Mouse (Mus musculus): ENCODE results near the gene Pcyt2. TPM values are rescaled to one million over a fixed set of nuclear protein-coding genes. Genes with fewer than 3 reads are reported as not detected.

Gene Pcyt2
- total and polyA plus RNA-seq, 2 experiments from 2014 or later: 125 to 142 TPM

DNA sequence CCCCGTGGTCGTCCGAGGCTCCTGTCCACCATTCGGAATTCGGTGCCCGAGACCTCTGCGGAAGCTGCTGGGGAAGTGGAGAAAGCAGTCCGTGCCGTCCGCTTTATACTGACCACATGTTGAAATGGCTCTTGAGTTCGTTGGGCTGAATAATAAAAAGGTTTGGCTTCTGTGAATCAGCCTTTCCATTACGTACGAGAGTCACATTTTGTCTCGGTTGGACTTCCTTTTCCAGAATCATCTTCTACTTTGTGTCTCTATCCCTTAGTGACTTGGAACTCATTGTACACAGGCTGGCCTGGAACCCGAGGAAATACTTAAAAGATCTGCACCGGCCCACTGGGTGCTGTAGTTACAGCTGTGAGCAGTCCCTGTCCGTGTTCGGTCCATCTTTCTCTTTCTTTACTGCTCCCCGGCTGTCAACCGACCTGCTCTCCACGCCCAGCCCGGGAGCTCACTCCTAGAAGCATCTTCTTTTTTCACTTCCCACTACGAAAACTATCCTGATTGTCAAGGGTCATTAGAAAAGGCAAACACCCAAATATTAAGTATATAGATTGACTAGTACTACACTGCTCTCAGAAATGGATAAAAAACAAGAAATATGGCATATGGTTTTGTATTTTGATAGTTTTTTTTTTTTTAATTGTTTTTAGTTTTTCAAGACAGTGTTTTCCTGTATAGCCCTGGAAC is 44.0 kb downstream of the Pcyt2 start:
- Histone ChIP-seq H3K27me3 (ENCODE audit: insufficient read depth, low read length) (no peaks in the 10 kb centered on the region), H3K36me3 (ENCODE audit: insufficient read depth, low read length) (peaks cover 31% of the 10 kb centered on the region), H3K9ac (replicated peaks; ENCODE audit: low read length) (peak overlapping the region; percentile 77), H3K9me3 (ENCODE audit: low read length) (no peaks in the 10 kb centered on the region), H3K4me1 (ENCODE audit: insufficient read depth, low read length) (peaks cover 13% of the 10 kb centered on the region), H3K4me3 (ENCODE audit: low read length) (peak overlapping the region; percentile 93), H3K27ac (peak overlapping the region; percentile 90), H3K4me2 (ENCODE audit: low read depth, low read length) (peak overlapping the region; percentile 90)
- TF ChIP-seq CTCF (IDR thresholded peaks at IDR 0.05; ENCODE audit: low read depth): no peak
- ATAC-seq: peak; percentile 4; the same call in 1 of the 2 replicates
- WGBS: under 1% methylated on average over 23 of the region's 23 CpGs
- DNase-seq (ENCODE audit: low spot score): no peak

DNA sequence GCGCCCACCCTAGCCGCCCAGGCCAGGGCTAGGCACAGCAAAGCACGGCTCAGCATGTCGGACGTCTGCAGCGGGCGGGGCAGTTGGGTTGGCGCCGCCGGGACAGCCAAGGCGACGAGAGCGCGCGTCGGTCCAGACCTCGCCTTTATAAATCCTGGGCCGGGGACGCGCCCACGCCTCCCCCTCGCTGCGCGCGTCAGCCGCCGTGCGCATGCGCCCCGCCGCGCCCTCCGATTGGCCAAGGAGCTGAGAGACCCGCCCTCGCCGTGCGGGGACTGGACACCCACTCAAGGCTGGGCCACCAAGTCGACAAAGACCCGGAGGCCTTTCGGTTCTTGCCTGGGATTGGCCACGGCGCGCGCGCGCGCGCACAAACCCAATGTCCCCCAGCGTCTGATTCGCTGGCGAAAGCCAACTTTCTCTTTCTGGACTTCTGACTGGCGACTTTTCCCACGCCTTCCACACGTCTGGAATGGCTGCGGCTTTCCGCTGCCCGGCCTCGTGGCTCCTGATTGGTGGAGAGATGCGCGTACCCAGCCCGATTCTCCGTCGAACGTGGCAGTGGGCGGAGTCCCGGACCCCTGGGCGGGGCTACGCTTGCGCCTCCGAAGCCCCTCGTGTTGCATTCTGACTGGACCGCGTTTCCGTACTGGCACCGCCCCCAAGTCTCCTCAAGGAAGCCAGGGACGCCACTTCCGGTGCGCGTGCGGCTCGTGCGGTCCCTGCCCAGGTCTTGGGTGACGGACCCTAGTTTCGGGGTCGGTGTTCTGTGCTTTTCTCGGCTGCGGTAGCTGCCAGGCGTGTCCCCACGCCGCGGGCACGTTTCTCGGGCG is 44.8 kb downstream of the Pcyt2 start, which contains the start of gene P4hb:
Gene P4hb, minus strand, starts transcription at position 502 of the 833 bp plus-strand sequence.
- ATAC-seq (peak; percentile 98), DNase-seq (ENCODE audit: low spot score) (peak; percentile 100)
- Histone ChIP-seq H3K27ac (peak within 1 kb of the TSS; percentile 90), H3K4me3 (ENCODE audit: low read length) (peak within 1 kb of the TSS; percentile 93), H3K4me2 (ENCODE audit: low read depth, low read length) (peak within 1 kb of the TSS; percentile 90), H3K27me3 (ENCODE audit: insufficient read depth, low read length) (no peaks in the 10 kb centered on the region), H3K9me3 (ENCODE audit: low read length) (no peaks in the 10 kb centered on the region), H3K9ac (replicated peaks; ENCODE audit: low read length) (peak within 1 kb of the TSS; percentile 77), H3K4me1 (ENCODE audit: insufficient read depth, low read length) (peaks cover 13% of the 10 kb centered on the region), H3K36me3 (ENCODE audit: insufficient read depth, low read length) (peaks cover 31% of the 10 kb centered on the region)
- WGBS: 2% methylated on average over 93 of the region's 94 CpGs
- TF ChIP-seq CTCF (IDR thresholded peaks at IDR 0.05; ENCODE audit: low read depth): no peak

DNA sequence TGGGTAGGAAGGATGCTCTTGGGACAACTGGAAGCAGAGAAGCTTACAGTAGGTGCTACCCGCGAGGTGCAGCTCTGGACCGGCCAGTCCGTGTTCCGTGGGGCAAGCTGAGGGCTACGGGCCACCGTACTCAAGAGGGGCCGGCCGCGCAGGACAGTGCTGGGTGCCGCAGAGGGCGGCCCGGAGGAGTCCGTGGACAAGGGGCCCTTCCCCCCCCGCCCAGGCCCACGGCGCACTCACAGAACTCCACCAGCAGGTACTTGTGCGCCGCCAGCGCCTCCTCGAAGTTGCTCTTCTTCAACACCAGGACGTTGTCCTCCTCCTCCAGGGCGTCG is 45.4 kb downstream of the Pcyt2 start:
- Histone ChIP-seq H3K27ac (peak overlapping the region; percentile 80), H3K9me3 (ENCODE audit: low read length) (no peaks in the 10 kb centered on the region), H3K36me3 (ENCODE audit: insufficient read depth, low read length) (peaks cover 31% of the 10 kb centered on the region; the same call in 1 of the 2 replicates), H3K4me1 (ENCODE audit: insufficient read depth, low read length) (peaks cover 13% of the 10 kb centered on the region), H3K4me2 (ENCODE audit: low read depth, low read length) (peak overlapping the region; percentile 86), H3K9ac (replicated peaks; ENCODE audit: low read length) (peak overlapping the region; percentile 67), H3K4me3 (ENCODE audit: low read length) (peak overlapping the region; percentile 93), H3K27me3 (ENCODE audit: insufficient read depth, low read length) (no peaks in the 10 kb centered on the region)
- ATAC-seq: peak; percentile 14
- 1% methylated on average over 23 of the region's 24 CpGs for WGBS
- no peak for DNase-seq (ENCODE audit: low spot score)
- TF ChIP-seq CTCF (IDR thresholded peaks at IDR 0.05; ENCODE audit: low read depth): peak; percentile 21; the same call in 1 of the 2 replicates

DNA sequence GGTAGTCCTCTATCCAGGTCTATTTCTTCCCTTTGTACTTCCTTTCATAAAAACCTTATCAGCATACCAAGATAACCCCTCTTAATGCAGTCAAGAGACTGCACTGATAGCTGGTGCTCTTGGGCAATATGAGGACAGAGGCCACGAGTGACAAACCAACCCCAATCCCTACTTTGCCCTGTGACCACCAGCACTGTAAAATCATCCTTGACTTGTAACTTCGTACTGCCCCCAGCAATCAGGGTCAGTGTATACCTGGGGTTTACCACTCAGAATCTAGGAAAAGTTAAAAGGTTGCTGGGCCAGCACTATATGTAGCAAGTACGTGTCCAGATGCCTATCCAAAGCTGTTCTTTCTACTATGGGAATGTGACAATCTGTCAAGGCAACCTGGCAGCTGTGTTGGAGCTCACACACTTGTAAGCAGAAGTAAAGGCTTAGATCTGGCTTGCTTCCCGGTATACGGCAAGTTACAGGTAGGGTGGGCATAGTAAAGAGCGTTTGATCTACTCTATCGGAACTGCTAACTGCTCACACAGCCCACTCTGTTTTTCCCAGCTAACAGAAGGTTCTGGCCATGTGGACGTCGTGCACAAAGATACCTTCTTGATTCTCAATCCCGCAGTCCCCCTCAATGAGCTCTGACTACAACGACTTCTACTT is 45.9 kb downstream of the Pcyt2 start:
- Histone ChIP-seq H3K27ac (peak overlapping the region; percentile 80), H3K9me3 (ENCODE audit: low read length) (no peaks in the 10 kb centered on the region), H3K4me3 (ENCODE audit: low read length) (peak overlapping the region; percentile 93), H3K27me3 (ENCODE audit: insufficient read depth, low read length) (no peaks in the 10 kb centered on the region), H3K9ac (replicated peaks; ENCODE audit: low read length) (peak overlapping the region; percentile 67), H3K4me1 (ENCODE audit: insufficient read depth, low read length) (peaks cover 13% of the 10 kb centered on the region), H3K4me2 (ENCODE audit: low read depth, low read length) (peak overlapping the region; percentile 86), H3K36me3 (ENCODE audit: insufficient read depth, low read length) (peaks cover 34% of the 10 kb centered on the region; the same call in 1 of the 2 replicates)
- ATAC-seq (no peak), DNase-seq (ENCODE audit: low spot score) (no peak)
- no peak for TF ChIP-seq CTCF (IDR thresholded peaks at IDR 0.05; ENCODE audit: low read depth)
- 14% methylated on average over 11 of the region's 11 CpGs for WGBS

DNA sequence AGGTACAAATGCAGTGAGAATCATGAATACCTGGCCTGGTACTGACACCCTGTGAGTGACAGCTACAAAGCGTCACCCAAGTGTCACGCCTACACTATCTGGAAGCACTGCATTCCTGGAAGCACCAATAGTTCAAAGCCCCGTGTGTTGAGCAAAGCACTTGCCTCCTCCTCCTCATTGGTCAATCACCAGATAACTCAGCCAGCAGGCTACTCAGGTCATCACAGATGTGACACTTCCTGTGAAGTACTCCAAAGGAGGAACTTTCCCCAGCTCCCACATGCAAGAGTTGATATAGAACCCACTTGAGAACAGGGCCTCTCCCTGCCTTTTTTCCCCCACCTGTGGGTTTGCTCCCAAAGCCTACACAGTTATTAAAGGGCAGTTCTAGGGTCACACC is 46.6 kb downstream of the Pcyt2 start:
- ATAC-seq (no peak), DNase-seq (ENCODE audit: low spot score) (no peak)
- Histone ChIP-seq H3K9me3 (ENCODE audit: low read length) (no peaks in the 10 kb centered on the region), H3K36me3 (ENCODE audit: insufficient read depth, low read length) (peaks cover 42% of the 10 kb centered on the region; the same call in 1 of the 2 replicates), H3K4me1 (ENCODE audit: insufficient read depth, low read length) (peaks cover 13% of the 10 kb centered on the region), H3K4me2 (ENCODE audit: low read depth, low read length) (peak overlapping the region; percentile 86), H3K9ac (replicated peaks; ENCODE audit: low read length) (0 out of 2 replicates have a peak overlapping the region, but pooled peaks have one; percentile 67), H3K27ac (no peak overlapping the region), H3K27me3 (ENCODE audit: insufficient read depth, low read length) (no peaks in the 10 kb centered on the region), H3K4me3 (ENCODE audit: low read length) (0 out of 2 replicates have a peak overlapping the region, but pooled peaks have one; percentile 93)
- no peak for TF ChIP-seq CTCF (IDR thresholded peaks at IDR 0.05; ENCODE audit: low read depth)
- WGBS: 77% methylated on average over 3 of the region's 3 CpGs

DNA sequence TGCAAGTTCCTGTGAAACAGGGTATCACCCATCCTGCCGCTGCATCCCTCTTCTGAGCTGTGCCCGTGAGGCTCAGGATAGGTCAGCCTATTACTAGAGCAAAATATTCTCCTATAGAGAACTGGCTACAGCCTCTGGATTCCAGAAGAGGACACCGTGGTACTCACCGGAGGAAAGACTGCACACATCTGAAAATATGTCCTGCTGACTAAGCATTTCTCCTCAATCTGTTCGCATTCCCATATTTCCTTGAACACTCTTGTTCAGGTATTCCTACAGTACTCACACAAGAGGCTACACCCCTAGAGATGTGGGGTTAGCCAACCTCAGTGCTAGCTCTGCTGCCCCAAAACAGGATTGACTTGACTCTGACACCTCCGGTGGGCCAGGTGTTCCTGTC is 49.4 kb downstream of the Pcyt2 start:
- H3K36me3 ChIP-seq (ENCODE audit: insufficient read depth, low read length): peaks cover 68% of the 10 kb centered on the region
- WGBS: 95% methylated on average over 6 of the region's 6 CpGs
- H3K9me3 ChIP-seq (ENCODE audit: low read length): no peaks in the 10 kb centered on the region

More for the DNA sequence above, 49.4 kb downstream of the Pcyt2 start:
- no peak for TF ChIP-seq CTCF (IDR thresholded peaks at IDR 0.05; ENCODE audit: low read depth)
- Histone ChIP-seq H3K4me3 (ENCODE audit: low read length) (no peak overlapping the region), H3K27ac (no peak overlapping the region), H3K27me3 (ENCODE audit: insufficient read depth, low read length) (no peaks in the 10 kb centered on the region), H3K4me1 (ENCODE audit: insufficient read depth, low read length) (peaks cover 10% of the 10 kb centered on the region; the same call in 1 of the 2 replicates), H3K9ac (replicated peaks; ENCODE audit: low read length) (no peak overlapping the region), H3K4me2 (ENCODE audit: low read depth, low read length) (no peak overlapping the region)
- no peak for ATAC-seq
- DNase-seq (ENCODE audit: low spot score): no peak
